Mouse (Mus musculus) MEL (cell line): ENCODE results near the gene March4. TPM values are rescaled to one million over a fixed set of nuclear protein-coding genes. Genes with fewer than 3 reads are reported as not detected.

ENCODE experiments used
- DNase-seq: peaks from one replicate; pipeline ENCODE4 v3.0.0; 2011; ENCODE audit warnings: low read depth, low spot score
- H3K27ac ChIP-seq: 2 replicates; pipeline ENCODE4 v1.5.1; 2012; ENCODE audit warnings: low read depth, mild to moderate bottlenecking, control low read depth, low read length, moderate library complexity; ENCODE audit not compliant: control insufficient read depth
- H3K27me3 ChIP-seq, 2 experiments: fragments of 150-350 bp in 1 of 2; sonication (generic) in 1 of 2; 2 replicates each; pipeline ENCODE4 v1.6.1; 2012; ENCODE audit warnings: low read length in 2 of 2, mild to moderate bottlenecking in 2 of 2, improper control_type of control experiment in 1 of 2, moderate library complexity in 1 of 2; ENCODE audit not compliant: insufficient read depth in 2 of 2, control insufficient read depth in 1 of 2
- H3K36me3 ChIP-seq, 2 experiments: 2 replicates each; pipeline ENCODE4 v1.6.1; 2012 to 2014; ENCODE audit warnings: low read length in 2 of 2, improper control_type of control experiment in 1 of 2, inconsistent platforms in 1 of 2, mild to moderate bottlenecking in 1 of 2; ENCODE audit not compliant: insufficient read depth in 2 of 2, control insufficient read depth in 1 of 2
- H3K4me1 ChIP-seq, 2 experiments: fragments of 150-350 bp in 1 of 2; sonication (generic) in 1 of 2; 2 replicates each; pipeline ENCODE4 v1.6.1; 2012; ENCODE audit warnings: low read length in 2 of 2, improper control_type of control experiment in 1 of 2, mild to moderate bottlenecking in 1 of 2; ENCODE audit not compliant: insufficient read depth in 2 of 2, control insufficient read depth in 1 of 2
- H3K4me3 ChIP-seq, 2 experiments: fragments of 150-350 bp in 1 of 2; sonication (generic) in 1 of 2; 2 replicates each; pipeline ENCODE4 v1.5.1; 2012; ENCODE audit warnings: low read depth in 2 of 2, low read length in 2 of 2, mild to moderate bottlenecking in 2 of 2, moderate library complexity in 2 of 2, control low read depth in 1 of 2, improper control_type of control experiment in 1 of 2; ENCODE audit not compliant: control insufficient read depth in 1 of 2, insufficient read depth in 1 of 2
- H3K79me2 ChIP-seq: 2 replicates; pipeline ENCODE4 v1.6.1; 2012; ENCODE audit warnings: mild to moderate bottlenecking, low read length, moderate library complexity; ENCODE audit not compliant: control insufficient read depth, poor library complexity, insufficient read depth
- H3K9ac ChIP-seq: 2 replicates; pipeline ENCODE4 v1.6.1; 2012; ENCODE audit warnings: low read depth, mild to moderate bottlenecking, control low read depth, low read length, moderate library complexity; ENCODE audit not compliant: control insufficient read depth, poor library complexity, severe bottlenecking
- H3K9me3 ChIP-seq: fragments of 150-350 bp; sonication (generic); replicated peaks from 2 replicates; pipeline ENCODE4 v1.6.1; 2012; ENCODE audit warnings: mild to moderate bottlenecking, low read length, improper control_type of control experiment, moderate library complexity; ENCODE audit not compliant: insufficient read depth
- BHLHE40 ChIP-seq: IDR thresholded peaks from 2 replicates; pipeline ENCODE4 v1.6.1; 2012; ENCODE audit warnings: low read depth, mild to moderate bottlenecking, inconsistent platforms, low read length, improper control_type of control experiment, borderline replicate concordance
- CHD2 ChIP-seq: IDR thresholded peaks from 2 replicates; pipeline ENCODE4 v1.6.1; 2011; ENCODE audit warnings: low read length, improper control_type of control experiment
- ELF1 ChIP-seq: IDR thresholded peaks from 2 replicates; pipeline ENCODE4 v1.6.1; 2014; ENCODE audit warnings: low read depth, mild to moderate bottlenecking, inconsistent platforms, low read length, improper control_type of control experiment, moderate library complexity
- GABPA ChIP-seq: IDR thresholded peaks from 2 replicates; pipeline ENCODE4 v1.6.1; 2012; ENCODE audit warnings: low read depth, mild to moderate bottlenecking, inconsistent platforms, low read length, improper control_type of control experiment, moderate library complexity
- GATA1 ChIP-seq: IDR thresholded peaks from 2 replicates; pipeline ENCODE4 v1.6.1; 2011; ENCODE audit warnings: low read depth, low read length, improper control_type of control experiment
- MYC ChIP-seq: IDR thresholded peaks from 2 replicates; pipeline ENCODE4 v1.6.1; 2011; ENCODE audit warnings: low read depth, mild to moderate bottlenecking, low read length, improper control_type of control experiment, moderate library complexity
- NELFE ChIP-seq: IDR thresholded peaks from 2 replicates; pipeline ENCODE4 v1.6.1; 2011; ENCODE audit warnings: low read depth, low read length, improper control_type of control experiment
- NRF1 ChIP-seq: IDR thresholded peaks from 2 replicates; pipeline ENCODE4 v1.6.1; 2014; ENCODE audit warnings: low read depth, mild to moderate bottlenecking, inconsistent platforms, low read length, improper control_type of control experiment, moderate library complexity; ENCODE audit not compliant: poor library complexity, insufficient read depth, severe bottlenecking
- POLR2AphosphoS5 ChIP-seq: IDR thresholded peaks from 2 replicates; pipeline ENCODE4 v1.6.1; 2012; ENCODE audit warnings: low read depth, borderline replicate concordance, mild to moderate bottlenecking, inconsistent platforms, low read length, moderate library complexity, mixed read lengths
- SMC3 ChIP-seq: IDR thresholded peaks from 2 replicates; pipeline ENCODE4 v1.6.1; 2011; ENCODE audit warnings: low read depth, low read length, improper control_type of control experiment
- TBP ChIP-seq: IDR thresholded peaks from 2 replicates; pipeline ENCODE4 v1.8.0; 2011; ENCODE audit warnings: low read depth, low read length, improper control_type of control experiment
- TCF12 ChIP-seq: IDR thresholded peaks from 2 replicates; pipeline ENCODE4 v1.6.1; 2014; ENCODE audit warnings: low read depth, mild to moderate bottlenecking, inconsistent platforms, low read length, improper control_type of control experiment, moderate library complexity
- ZMIZ1 ChIP-seq: IDR thresholded peaks from 2 replicates; pipeline ENCODE4 v1.6.1; 2012; ENCODE audit warnings: low read depth, mild to moderate bottlenecking, inconsistent platforms, low read length, improper control_type of control experiment, moderate library complexity
- ZNF384 ChIP-seq: IDR thresholded peaks from 2 replicates; pipeline ENCODE4 v1.6.1; 2012; ENCODE audit warnings: low read depth, mild to moderate bottlenecking, inconsistent platforms, low read length, improper control_type of control experiment
- polyA plus RNA-seq, 2 experiments: library from polyadenylated mRNA; stranded (reverse) in 1 of 2; unstranded in 1 of 2; fragments of >175 nt in 1 of 2; fragments of >200 nt in 1 of 2; gene quantifications; 2 replicates each; pipeline versions ENCODE4 v1.2.1 to v1.2.4; 2012; ENCODE audit warnings: low replicate concordance in 2 of 2, low read depth in 1 of 2; ENCODE audit not compliant: insufficient read length in 2 of 2, insufficient read depth in 1 of 2, missing spikeins in 1 of 2
- total RNA-seq: library from RNA; depleted of rRNA; stranded (reverse); fragments of 300-350 nt; gene quantifications from 2 replicates; pipeline ENCODE4 v1.2.3, GENCODE M21; 2012

The March4 gene
- total and polyA plus RNA-seq, 3 experiments = not detected

DNA sequence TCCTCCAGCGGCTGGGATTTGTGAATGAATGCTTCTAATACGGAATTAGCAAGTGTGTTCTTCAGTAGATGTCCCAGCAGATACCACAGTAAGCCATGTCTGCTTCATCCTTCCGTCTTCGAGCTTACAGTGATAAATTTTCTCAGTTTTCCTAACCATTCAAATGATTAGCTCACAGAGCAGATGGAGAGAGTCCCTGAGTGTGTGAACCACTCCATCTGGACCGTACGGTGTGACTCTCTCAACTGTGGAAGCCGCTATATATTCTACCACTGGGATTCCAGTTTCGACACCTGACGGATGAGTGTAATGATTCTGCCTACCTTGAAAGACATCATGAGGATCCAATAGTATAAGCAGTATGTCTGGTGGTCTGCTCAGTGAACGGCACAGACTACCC is 44.1 kb downstream of the March4 start:
- Histone ChIP-seq H3K79me2 (no peaks in the 10 kb centered on the region), H3K4me3 (no peak overlapping the region), H3K4me1 (no peaks in the 10 kb centered on the region), H3K9me3 (no peaks in the 10 kb centered on the region), H3K27ac (no peak overlapping the region), H3K27me3 (no peaks in the 10 kb centered on the region), H3K36me3 (no peaks in the 10 kb centered on the region), H3K9ac (no peak overlapping the region)
- DNase-seq = no peak
- TF ChIP-seq TBP (no peak), GABPA (no peak), TCF12 (no peak), NELFE (no peak), ELF1 (no peak)

DNA sequence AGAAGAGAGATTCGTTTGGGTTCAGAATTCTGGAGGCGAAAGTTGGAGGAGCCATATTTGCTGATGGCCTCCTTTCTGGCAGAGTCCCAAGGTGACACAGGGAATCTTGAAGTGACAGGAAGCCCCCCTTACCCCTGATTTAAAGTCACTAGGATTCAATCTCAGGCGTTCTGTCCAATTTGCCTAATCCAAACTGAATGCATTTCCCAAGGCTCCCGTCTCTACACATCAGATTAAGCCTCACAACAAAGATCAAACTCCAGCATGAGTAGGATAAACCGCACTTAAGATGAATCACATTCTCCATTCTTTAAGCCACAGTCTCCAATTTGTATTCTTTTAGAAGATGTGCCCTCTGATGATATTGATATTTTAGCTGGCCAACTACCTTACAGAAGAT is 45.4 kb downstream of the March4 start:
- no peaks in the 10 kb centered on the region; a peak in 1 of 4 replicates for H3K27me3 ChIP-seq
- H3K9ac ChIP-seq = no peak overlapping the region
- H3K9me3 ChIP-seq = no peaks in the 10 kb centered on the region
- no peaks in the 10 kb centered on the region for H3K36me3 ChIP-seq
- DNase-seq = no peak
- H3K4me1 ChIP-seq = no peaks in the 10 kb centered on the region
- H3K4me3 ChIP-seq = no peak overlapping the region
- TF ChIP-seq GATA1 (no peak), SMC3 (no peak), ZNF384 (no peak), CHD2 (no peak), BHLHE40 (no peak), GABPA (no peak), ZMIZ1 (no peak)
- H3K79me2 ChIP-seq = no peaks in the 10 kb centered on the region
- no peak overlapping the region for H3K27ac ChIP-seq

GRCm38 (mm10) chr1:72490801-72491200 is 45.9 kb downstream of the March4 start:
- H3K27me3 ChIP-seq = no peaks in the 10 kb centered on the region; a peak in 1 of 4 replicates
- TF ChIP-seq NRF1 (no peak), POLR2AphosphoS5 (no peak), MYC (no peak), ZMIZ1 (no peak), SMC3 (no peak), ELF1 (no peak), TCF12 (no peak)
- DNase-seq = no peak
- no peaks in the 10 kb centered on the region for H3K36me3 ChIP-seq
- H3K27ac ChIP-seq = no peak overlapping the region
- H3K9ac ChIP-seq = no peak overlapping the region
- no peak overlapping the region for H3K4me3 ChIP-seq
- no peaks in the 10 kb centered on the region for H3K4me1 ChIP-seq
- H3K9me3 ChIP-seq = no peaks in the 10 kb centered on the region
- no peaks in the 10 kb centered on the region for H3K79me2 ChIP-seq
